Mouse (Mus musculus): Measurements from ENCODE around the gene Tmprss6.

GRCm38 (mm10) chr15:78447746-78448535, 20.5 kb downstream of the Tmprss6 start:
- TF ChIP-seq CTCF (IDR thresholded peaks at IDR 0.05; ENCODE audit: borderline replicate concordance, control insufficient read depth, extremely low read depth, insufficient read depth, low read length, poor library complexity) (peak; percentile 93), POLR2A (IDR thresholded peaks at IDR 0.05; ENCODE audit: control insufficient read depth, extremely low read depth, insufficient read depth, low read length, poor library complexity) (no peak)
